Mouse (Mus musculus) heart, adult 2 months (tissue): ENCODE data around the gene Mageb16.

Experiments
- CTCF ChIP-seq: fragments of 200-600 bp; IDR thresholded peaks from 2 replicates; pipeline ENCODE4 v1.8.1; 2022; ENCODE audit warnings: antibody characterized with exemption, mild to moderate bottlenecking, moderate library complexity
- EP300 ChIP-seq: fragments of 200-500 bp; IDR thresholded peaks from 2 replicates; pipeline ENCODE4 v1.6.1; 2011; ENCODE audit warnings: low read depth, low read length, control low read depth; ENCODE audit not compliant: insufficient read depth

- TF ChIP-seq EP300 (no peak), CTCF (no peak)
These were observed at the start of gene Mageb16 for GRCm38 (mm10) chrX:79671411-79671810.
